Mouse (Mus musculus) liver, adult 2 months (tissue): ENCODE results near the gene Plekha1. TPM values are rescaled to one million over a fixed set of nuclear protein-coding genes. Genes with fewer than 3 reads are reported as not detected.

Experiments used
- DNase-seq: peaks from one replicate; pipeline ENCODE4 v3.0.0-alpha.2; 2011; ENCODE audit warnings: low read depth, low spot score; ENCODE audit errors: extremely low read depth
- H3K27ac ChIP-seq: fragments of 200-500 bp; replicated peaks from 2 replicates; pipeline ENCODE4 v1.5.1; 2012; ENCODE audit warnings: low read depth, mild to moderate bottlenecking, control low read depth, inconsistent platforms, low read length; ENCODE audit not compliant: insufficient read depth
- H3K27me3 ChIP-seq: fragments of 200-500 bp; 2 replicates; pipeline ENCODE4 v1.6.1; 2012; ENCODE audit warnings: mild to moderate bottlenecking, moderate library complexity, low read length, inconsistent platforms; ENCODE audit not compliant: control insufficient read depth, insufficient read depth
- H3K36me3 ChIP-seq: fragments of 200-500 bp; 2 replicates; pipeline ENCODE4 v1.6.1; 2012; ENCODE audit warnings: low read length, inconsistent platforms; ENCODE audit not compliant: control insufficient read depth, insufficient read depth
- H3K4me1 ChIP-seq: fragments of 200-500 bp; 2 replicates; pipeline ENCODE4 v1.6.1; 2011; ENCODE audit warnings: low read length; ENCODE audit not compliant: control insufficient read depth, insufficient read depth
- H3K4me3 ChIP-seq: fragments of 200-500 bp; 2 replicates; pipeline ENCODE4 v1.5.1; 2011; ENCODE audit warnings: low read depth, mild to moderate bottlenecking, control low read depth, low read length, moderate library complexity; ENCODE audit not compliant: insufficient read depth
- H3K79me2 ChIP-seq: fragments of 200-500 bp; 2 replicates; pipeline ENCODE4 v1.6.1; 2012; ENCODE audit warnings: inconsistent platforms, mild to moderate bottlenecking, low read length, moderate library complexity; ENCODE audit not compliant: control insufficient read depth, insufficient read depth
- H3K9ac ChIP-seq: fragments of 200-500 bp; 2 replicates; pipeline ENCODE4 v1.6.1; 2012; ENCODE audit warnings: low read depth, mild to moderate bottlenecking, control low read depth, inconsistent platforms, low read length
- CTCF ChIP-seq: fragments of 200-500 bp; IDR thresholded peaks from 2 replicates; pipeline ENCODE4 v1.5.1; 2011; ENCODE audit warnings: low read depth, low read length, control low read depth
- POLR2A ChIP-seq: fragments of 200-500 bp; IDR thresholded peaks from 2 replicates; pipeline ENCODE4 v1.6.1; 2011; ENCODE audit warnings: low read length, control low read depth; ENCODE audit not compliant: insufficient read depth; ENCODE audit errors: extremely low read depth
- WGBS: fragments of 180-500 bp; shearing (Covaris S2); methylation state at CpG from one replicate; pipeline ENCODE4 v1.1.7; 2018; 5-methylcytosine and 5-hydroxymethylcytosine counted together
- polyA plus RNA-seq: library from polyadenylated mRNA; depleted of rRNA; stranded (reverse); fragments of >200 nt; gene quantifications from 2 replicates; pipeline ENCODE4 v1.2.3, GENCODE M21; 2012
- total RNA-seq: library from RNA; depleted of rRNA; stranded (reverse); fragments of >200 nt; gene quantifications from 2 replicates; pipeline ENCODE4 v1.2.3, GENCODE M21; 2014

Plekha1 gene
- total and polyA plus RNA-seq, 2 experiments, result 5.6 to 7.0 TPM

DNA sequence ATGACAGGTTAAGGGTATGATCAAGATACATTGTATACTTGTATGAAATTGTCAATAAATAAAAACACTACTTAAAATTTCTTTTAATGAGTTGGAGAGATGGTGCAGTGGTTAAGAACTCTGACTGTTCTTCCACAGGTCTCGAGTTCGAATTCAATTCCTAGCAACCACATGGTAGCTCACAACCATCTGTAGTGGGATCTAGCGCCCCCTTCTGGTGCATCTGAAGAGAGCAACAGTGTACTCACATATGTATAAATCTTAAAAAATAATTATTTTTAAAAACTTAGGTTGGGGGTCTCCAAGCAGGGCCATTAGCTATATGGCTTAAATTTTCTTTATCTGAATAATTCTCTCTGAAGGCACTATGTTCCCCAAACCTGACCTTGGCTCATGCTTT is 64.8 kb downstream of the Plekha1 start:
- 68% methylated on average over 3 of the region's 3 CpGs for WGBS
- TF ChIP-seq CTCF, result no peak
- no peak for TF ChIP-seq POLR2A
- Histone ChIP-seq H3K27ac (no peak overlapping the region), H3K4me3 (no peak overlapping the region), H3K9ac (no peak overlapping the region), H3K4me1 (no peaks in the 10 kb centered on the region), H3K79me2 (no peaks in the 10 kb centered on the region), H3K27me3 (no peaks in the 10 kb centered on the region; the same call in none of the 2 replicates), H3K36me3 (no peaks in the 10 kb centered on the region)
- no peak for DNase-seq

DNA sequence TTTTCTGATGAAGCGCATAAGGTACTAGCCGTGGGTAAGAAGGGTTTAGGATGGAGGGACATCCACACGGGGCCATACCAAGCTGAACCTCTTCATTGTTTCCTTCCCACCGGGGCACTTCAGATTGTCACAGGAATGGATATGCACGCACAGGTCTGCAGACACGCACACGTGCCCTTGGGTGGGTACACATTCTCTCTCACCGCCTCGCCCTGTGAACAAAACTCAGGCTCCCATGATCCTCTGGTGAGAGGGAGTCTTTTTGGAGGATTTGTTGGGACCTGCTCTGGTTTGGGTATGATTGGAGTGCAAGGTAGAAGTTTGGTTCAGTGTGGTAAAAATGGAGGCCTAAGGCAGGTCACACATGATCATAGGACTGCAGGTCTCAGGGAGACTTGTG is 67.4 kb downstream of the Plekha1 start:
- Histone ChIP-seq H3K27me3 (peaks cover 9% of the 10 kb centered on the region), H3K79me2 (no peaks in the 10 kb centered on the region), H3K36me3 (no peaks in the 10 kb centered on the region), H3K27ac (no peak overlapping the region), H3K4me3 (no peak overlapping the region), H3K4me1 (peaks cover 5% of the 10 kb centered on the region; the same call in 1 of the 2 replicates), H3K9ac (no peak overlapping the region)
- WGBS, result 89% methylated on average over 9 of the region's 9 CpGs
- no peak for DNase-seq
- TF ChIP-seq CTCF, result no peak
- TF ChIP-seq POLR2A, result no peak

DNA sequence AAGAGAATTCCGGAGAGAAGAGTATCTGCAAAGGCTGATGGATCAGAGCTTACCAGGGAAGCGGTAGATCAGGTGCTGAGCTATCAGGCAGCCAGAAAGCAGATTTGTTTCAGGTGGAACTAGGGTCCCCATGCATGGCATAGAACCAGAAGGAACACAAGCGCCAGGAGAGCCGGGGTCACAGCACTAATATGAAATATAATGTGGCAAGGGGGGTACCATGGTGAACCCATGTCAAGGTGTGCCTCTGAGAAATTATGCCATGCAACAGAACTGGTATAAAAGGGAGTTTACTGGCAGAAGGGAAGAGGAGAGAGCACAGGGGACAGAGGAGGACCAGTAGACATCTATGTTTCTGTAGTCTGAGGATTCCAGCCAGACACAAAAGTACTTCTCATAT is 69.1 kb downstream of the Plekha1 start:
- Histone ChIP-seq H3K27ac (no peak overlapping the region), H3K36me3 (no peaks in the 10 kb centered on the region), H3K4me1 (peaks cover 5% of the 10 kb centered on the region; the same call in 1 of the 2 replicates), H3K9ac (no peak overlapping the region), H3K79me2 (no peaks in the 10 kb centered on the region), H3K4me3 (no peak overlapping the region), H3K27me3 (peaks cover 9% of the 10 kb centered on the region)
- 87% methylated on average over 4 of the region's 4 CpGs for WGBS
- TF ChIP-seq CTCF (no peak), POLR2A (no peak)
- no peak for DNase-seq

DNA sequence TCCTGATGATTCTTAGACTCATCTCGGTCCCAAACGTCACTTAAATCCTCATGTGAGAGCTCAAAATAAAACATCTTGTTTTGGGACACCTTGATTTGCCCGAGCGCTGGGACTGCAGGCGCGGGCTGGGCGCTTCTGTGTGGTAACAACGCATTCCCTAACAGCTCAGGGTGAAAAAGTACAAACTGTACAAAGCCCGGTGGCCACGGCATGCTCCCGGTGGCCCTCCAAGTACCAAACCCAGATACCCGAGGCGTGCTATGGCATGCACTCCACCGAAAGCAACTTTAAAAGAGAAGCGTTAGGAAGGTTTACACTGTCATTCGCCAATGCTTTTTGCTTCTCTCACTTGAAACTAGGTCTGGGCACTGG is 69.9 kb downstream of the Plekha1 start:
- Histone ChIP-seq H3K27me3 (peaks cover 9% of the 10 kb centered on the region), H3K4me3 (peak overlapping the region; percentile 61), H3K36me3 (no peaks in the 10 kb centered on the region), H3K9ac (0 out of 2 replicates have a peak overlapping the region, but pooled peaks have one; percentile 24), H3K27ac (no peak overlapping the region), H3K79me2 (no peaks in the 10 kb centered on the region), H3K4me1 (peaks cover 5% of the 10 kb centered on the region; the same call in 1 of the 2 replicates)
- 8% methylated on average over 16 of the region's 16 CpGs for WGBS
- no peak for DNase-seq
- TF ChIP-seq POLR2A (no peak), CTCF (no peak)

DNA sequence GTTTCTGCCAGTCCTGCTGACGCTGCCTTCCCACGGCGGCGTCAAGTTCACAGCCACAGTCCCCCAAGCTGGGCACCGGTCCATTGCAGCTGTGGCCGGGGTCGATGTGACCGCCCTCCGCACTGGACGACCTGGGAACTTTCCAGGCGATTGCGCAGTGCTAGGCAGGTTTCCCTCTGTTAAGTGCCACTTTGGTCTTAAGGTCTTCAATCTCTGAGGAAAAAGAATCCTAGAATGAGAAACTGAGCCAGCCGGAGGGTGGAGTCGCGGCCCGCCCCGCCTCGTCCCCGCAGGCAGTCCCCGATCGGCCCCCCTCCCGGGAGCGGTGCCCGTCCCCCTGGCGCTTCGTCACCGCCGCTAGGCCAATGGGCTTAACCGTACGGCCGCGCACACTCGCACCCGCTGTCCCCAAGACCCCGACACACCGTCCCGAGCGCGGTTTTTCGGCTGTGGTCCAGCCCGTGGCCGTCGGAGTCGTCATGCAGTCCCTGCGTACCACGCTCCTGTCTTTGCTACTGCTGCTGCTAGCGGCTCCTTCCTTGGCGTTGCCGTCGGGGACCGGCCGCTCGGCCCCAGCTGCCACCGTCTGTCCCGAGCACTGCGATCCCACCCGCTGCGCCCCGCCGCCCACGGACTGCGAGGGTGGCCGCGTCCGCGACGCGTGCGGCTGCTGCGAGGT is 70.4 kb downstream of the Plekha1 start, which contains the start of gene Htra1:
Htra1 (plus strand) TSS at position 319 of the 679 bp plus-strand sequence.
- Histone ChIP-seq H3K27me3 (peaks cover 9% of the 10 kb centered on the region), H3K79me2 (no peaks in the 10 kb centered on the region), H3K27ac (no peak within 1 kb of the TSS), H3K36me3 (no peaks in the 10 kb centered on the region), H3K4me3 (peak within 1 kb of the TSS; percentile 61), H3K9ac (peak within 1 kb of the TSS; percentile 67), H3K4me1 (peaks cover 5% of the 10 kb centered on the region; the same call in 1 of the 2 replicates)
- WGBS, result 2% methylated on average over 70 of the region's 70 CpGs
- no peak for TF ChIP-seq CTCF
- TF ChIP-seq POLR2A, result no peak
- DNase-seq, result peak; percentile 49

DNA sequence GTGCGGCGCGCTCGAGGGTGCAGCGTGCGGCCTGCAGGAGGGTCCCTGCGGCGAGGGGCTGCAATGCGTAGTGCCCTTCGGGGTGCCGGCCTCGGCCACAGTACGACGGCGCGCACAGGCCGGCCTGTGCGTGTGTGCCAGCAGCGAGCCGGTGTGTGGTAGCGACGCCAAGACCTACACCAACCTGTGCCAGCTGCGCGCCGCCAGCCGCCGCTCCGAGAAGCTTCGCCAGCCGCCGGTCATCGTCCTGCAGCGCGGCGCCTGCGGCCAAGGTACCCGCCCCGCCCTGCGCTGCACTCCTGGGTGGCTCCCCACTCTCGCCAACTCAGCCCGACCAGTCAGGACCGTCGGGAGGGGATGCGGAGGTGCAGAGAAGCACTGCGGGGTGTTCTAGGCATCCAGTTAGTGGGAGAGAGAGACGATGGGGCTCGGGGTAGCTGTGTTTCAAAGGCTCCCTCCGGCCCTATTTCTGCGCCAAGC is 71.0 kb downstream of the Plekha1 start:
- 1% methylated on average over 49 of the region's 49 CpGs for WGBS
- Histone ChIP-seq H3K27ac (no peak overlapping the region), H3K4me1 (peaks cover 5% of the 10 kb centered on the region; the same call in 1 of the 2 replicates), H3K36me3 (no peaks in the 10 kb centered on the region), H3K79me2 (no peaks in the 10 kb centered on the region), H3K27me3 (peaks cover 9% of the 10 kb centered on the region), H3K9ac (peak overlapping the region; percentile 67), H3K4me3 (peak overlapping the region; percentile 61; the same call in 1 of the 2 replicates)
- DNase-seq, result peak; percentile 40
- TF ChIP-seq CTCF (no peak), POLR2A (no peak)
